In the genomic region with DNA sequence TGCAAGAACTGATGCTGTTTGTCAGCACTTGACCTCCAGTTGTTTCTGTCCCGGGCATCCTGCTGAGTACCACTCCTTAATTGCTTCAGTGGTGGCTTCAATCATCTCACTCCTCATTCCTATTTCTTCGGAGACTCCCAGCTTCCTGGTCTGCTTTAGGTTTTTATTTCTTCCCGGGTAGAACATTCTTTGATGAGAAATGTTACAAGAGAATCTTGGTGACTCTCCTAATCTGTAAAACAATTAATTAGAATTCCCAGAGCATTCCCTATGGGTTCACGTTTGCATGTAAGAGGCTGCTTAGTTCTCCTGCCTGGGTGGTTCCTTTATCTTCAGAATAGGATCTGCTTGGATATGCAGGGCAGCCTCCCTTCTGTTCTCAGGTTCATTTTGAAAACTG, we compare ENCODE assay signal across 24 mouse cellular contexts.
DNase-seq lines count a peak whose midpoint lies in the region; ATAC-seq and TF ChIP-seq lines count a peak whose summit lies in the region.
"Had no signal": no experiment of that assay in that cellular context is flagged by ENCODE, and none has a peak within 500 bp of the region (broad histone marks: within the 10 kb centered on the region; RNA-seq: fewer than 3 reads in every experiment).

No protein-coding gene starts in this region.

- DNase-seq in midbrain, embryonic 14.5 days = peak; percentile 4
- DNase-seq in midbrain, postnatal 0 days (ENCODE audit: low spot score) = no peak
- peak; percentile 82 for DNase-seq in ES-CJ7 (ENCODE audit: low read depth, low spot score)
- DNase-seq in R1 (ENCODE audit: low read depth, low spot score) = peak; percentile 95
- peak; percentile 10 for DNase-seq in brain, embryonic 14.5 days (ENCODE audit: low read depth)
- DNase-seq in kidney, postnatal 4 days = no peak
- DNase-seq: adrenal gland, adult 2 months; adrenal gland, postnatal 10 days; adrenal gland, postnatal 25 days; B cell, adult 2 months; cerebellum, adult 11-12 months; cerebellum, adult 2 months; cerebellum, adult 9-10 months; cerebellum, postnatal 10 days; cerebellum, postnatal 25 days; forebrain, postnatal 0 days had no signal

- TF ChIP-seq CTCF in midbrain, postnatal 0 days (IDR thresholded peaks at IDR 0.05) = no peak
- TF ChIP-seq CTCF in brain, embryonic 14.5 days (IDR thresholded peaks at IDR 0.05; ENCODE audit: borderline replicate concordance, extremely low read depth, insufficient read depth, insufficient read length) = no peak

- no peak for TF ChIP-seq POLR2A in brain, embryonic 14.5 days (IDR thresholded peaks at IDR 0.05; ENCODE audit: borderline replicate concordance, extremely low read depth, insufficient read depth, insufficient read length, poor library complexity, severe bottlenecking)

- no peak overlapping the region for H3K27ac ChIP-seq in midbrain, embryonic 14.5 days (replicated peaks; ENCODE audit: low read depth, low read length)
- H3K27ac ChIP-seq in midbrain, postnatal 0 days (ENCODE audit: low read depth, low read length) = no peak overlapping the region
- H3K27ac ChIP-seq: embryonic facial prominence, embryonic 10.5 days; embryonic facial prominence, embryonic 12.5 days; forebrain, embryonic 13.5 days; forebrain, embryonic 15.5 days had no signal

- ATAC-seq in midbrain, embryonic 14.5 days (ENCODE audit: low FRiP score, low TSS enrichment) = no peak
- no peak for ATAC-seq in midbrain, postnatal 0 days (ENCODE audit: low FRiP score)
- no peak for ATAC-seq in monocyte, adult 5-6 weeks (replicated peaks; ENCODE audit: insufficient number of reproducible peaks, low FRiP score, low TSS enrichment, poor library complexity, severe bottlenecking)
- ATAC-seq: CD4-positive, CD25-positive, alpha-beta regulatory T cell, adult 4 months; forebrain, embryonic 13.5 days; forebrain, embryonic 15.5 days; forebrain, postnatal 0 days had no signal

- no peaks in the 10 kb centered on the region for H3K36me3 ChIP-seq in midbrain, embryonic 14.5 days (ENCODE audit: control insufficient read depth, insufficient read depth, low read length)
- no peaks in the 10 kb centered on the region for H3K36me3 ChIP-seq in midbrain, postnatal 0 days (ENCODE audit: insufficient read depth, low read length)
- H3K36me3 ChIP-seq: embryonic facial prominence, embryonic 10.5 days; embryonic facial prominence, embryonic 12.5 days; forebrain, embryonic 15.5 days; G1E had no signal

- no peak overlapping the region for H3K4me2 ChIP-seq in midbrain, embryonic 14.5 days (ENCODE audit: low read length)
- H3K4me2 ChIP-seq in midbrain, postnatal 0 days (ENCODE audit: low read depth, low read length, poor library complexity, severe bottlenecking) = no peak overlapping the region
- H3K4me2 ChIP-seq: embryonic facial prominence, embryonic 12.5 days; forebrain, embryonic 13.5 days; forebrain, embryonic 15.5 days had no signal

- H3K9me3 ChIP-seq in midbrain, embryonic 14.5 days (ENCODE audit: control insufficient read depth, low read length) = no peaks in the 10 kb centered on the region
- no peaks in the 10 kb centered on the region for H3K9me3 ChIP-seq in midbrain, postnatal 0 days (ENCODE audit: low read length)
- H3K9me3 ChIP-seq: embryonic facial prominence, embryonic 10.5 days; embryonic facial prominence, embryonic 12.5 days; forebrain, embryonic 13.5 days; forebrain, embryonic 15.5 days; G1E had no signal

- no peak overlapping the region for H3K4me3 ChIP-seq in midbrain, embryonic 14.5 days (replicated peaks; ENCODE audit: low read depth, low read length)
- no peak overlapping the region for H3K4me3 ChIP-seq in midbrain, postnatal 0 days (ENCODE audit: low read depth, low read length)
- H3K4me3 ChIP-seq: embryonic facial prominence, embryonic 10.5 days; embryonic facial prominence, embryonic 12.5 days; forebrain, embryonic 13.5 days; forebrain, embryonic 15.5 days had no signal

- no peaks in the 10 kb centered on the region for H3K27me3 ChIP-seq in midbrain, embryonic 14.5 days (ENCODE audit: control insufficient read depth, insufficient read depth, low read length)
- H3K27me3 ChIP-seq in midbrain, postnatal 0 days (ENCODE audit: insufficient read depth, low read length) = no peaks in the 10 kb centered on the region
- H3K27me3 ChIP-seq: CH12.LX; embryonic facial prominence, embryonic 12.5 days; forebrain, embryonic 13.5 days; forebrain, embryonic 15.5 days had no signal

- 8% methylated on average over 4 of the region's 4 CpGs for WGBS in midbrain, embryonic 14.5 days
- WGBS in midbrain, postnatal 0 days = 6% methylated on average over 4 of the region's 4 CpGs

- H3K9ac ChIP-seq in midbrain, embryonic 14.5 days (replicated peaks; ENCODE audit: low read length) = no peak overlapping the region
- no peak overlapping the region for H3K9ac ChIP-seq in midbrain, postnatal 0 days (replicated peaks; ENCODE audit: low read length, poor library complexity, severe bottlenecking)
- H3K9ac ChIP-seq: embryonic facial prominence, embryonic 12.5 days; forebrain, embryonic 13.5 days; forebrain, embryonic 15.5 days; forebrain, postnatal 0 days had no signal

- no peaks in the 10 kb centered on the region for H3K4me1 ChIP-seq in midbrain, embryonic 14.5 days (ENCODE audit: control insufficient read depth, insufficient read depth, low read length)
- H3K4me1 ChIP-seq in midbrain, postnatal 0 days (ENCODE audit: insufficient read depth, low read length) = peaks cover 3% of the 10 kb centered on the region; the same call in 1 of the 2 replicates
- H3K4me1 ChIP-seq: embryonic facial prominence, embryonic 10.5 days; embryonic facial prominence, embryonic 12.5 days; forebrain, embryonic 15.5 days had no signal

Comparison
In these comparisons a context has a peak if more than half of its experiments do, and no peak if none do; other contexts are left out.
1. DNase-seq: peak in midbrain, embryonic 14.5 days (single experiment), ES-CJ7 (single experiment), R1 (single experiment) and brain, embryonic 14.5 days (single experiment); none in midbrain, postnatal 0 days (single experiment) and kidney, postnatal 4 days (0 of 2).